Mouse (Mus musculus) limb, embryonic 13.5 days (tissue): ENCODE data around the gene Stk11. TPM values are rescaled to one million over a fixed set of nuclear protein-coding genes. Genes with fewer than 3 reads are reported as not detected.
A peak's percentile ranks its signal among the peaks of the same experiment; 100 is the strongest.

Source experiments
- ATAC-seq: fragments of 200-750 bp; cut with Nextera tagmentation; 2 replicates; pipeline ENCODE4 v1.8.0; 2017; ENCODE audit warnings: low read depth, moderate number of reproducible peaks, moderate TSS enrichment; ENCODE audit not compliant: low FRiP score
- H3K27ac ChIP-seq: fragments of 300-500 bp; sonication (generic); 2 replicates; pipeline ENCODE4 v1.5.1; 2015; ENCODE audit warnings: inconsistent platforms, mild to moderate bottlenecking, moderate library complexity
- H3K27me3 ChIP-seq: fragments of 300-500 bp; sonication (generic); 2 replicates; pipeline ENCODE4 v1.6.1; 2015; ENCODE audit warnings: mild to moderate bottlenecking, inconsistent platforms
- H3K36me3 ChIP-seq: fragments of 300-500 bp; sonication (generic); 2 replicates; pipeline ENCODE4 v1.6.1; 2015; ENCODE audit warnings: inconsistent platforms, mild to moderate bottlenecking, moderate library complexity
- H3K4me1 ChIP-seq: fragments of 300-500 bp; sonication (generic); 2 replicates; pipeline ENCODE4 v1.6.1; 2015; ENCODE audit warnings: inconsistent platforms
- H3K4me2 ChIP-seq: fragments of 300-500 bp; sonication (generic); replicated peaks from 2 replicates; pipeline ENCODE4 v1.6.1; 2015; ENCODE audit warnings: inconsistent platforms, mild to moderate bottlenecking, moderate library complexity
- H3K4me3 ChIP-seq: fragments of 300-500 bp; sonication (generic); 2 replicates; pipeline ENCODE4 v1.5.1; 2015; ENCODE audit warnings: moderate library complexity, mild to moderate bottlenecking, inconsistent platforms
- H3K9ac ChIP-seq: fragments of 300-500 bp; sonication (generic); 2 replicates; pipeline ENCODE4 v1.6.1; 2015; ENCODE audit warnings: mild to moderate bottlenecking, inconsistent platforms
- H3K9me3 ChIP-seq: fragments of 300-500 bp; sonication (generic); 2 replicates; pipeline ENCODE4 v1.6.1; 2016; ENCODE audit warnings: inconsistent platforms
- WGBS: fragments of 180-500 bp; shearing (Covaris S2); methylation state at CpG from one replicate; pipeline ENCODE4 v1.1.7; 2015; 5-methylcytosine and 5-hydroxymethylcytosine counted together
- polyA plus RNA-seq: library from polyadenylated mRNA; unstranded; fragments of >200 nt; fragmentation: Nextera tagmentation; extraction: Ambion mirVana; gene quantifications from 2 replicates; pipeline ENCODE4 v1.2.1, GENCODE M21; 2015

Stk11 gene
- polyA plus RNA-seq, 1 experiment from 2014 or later = 17.4 TPM

DNA sequence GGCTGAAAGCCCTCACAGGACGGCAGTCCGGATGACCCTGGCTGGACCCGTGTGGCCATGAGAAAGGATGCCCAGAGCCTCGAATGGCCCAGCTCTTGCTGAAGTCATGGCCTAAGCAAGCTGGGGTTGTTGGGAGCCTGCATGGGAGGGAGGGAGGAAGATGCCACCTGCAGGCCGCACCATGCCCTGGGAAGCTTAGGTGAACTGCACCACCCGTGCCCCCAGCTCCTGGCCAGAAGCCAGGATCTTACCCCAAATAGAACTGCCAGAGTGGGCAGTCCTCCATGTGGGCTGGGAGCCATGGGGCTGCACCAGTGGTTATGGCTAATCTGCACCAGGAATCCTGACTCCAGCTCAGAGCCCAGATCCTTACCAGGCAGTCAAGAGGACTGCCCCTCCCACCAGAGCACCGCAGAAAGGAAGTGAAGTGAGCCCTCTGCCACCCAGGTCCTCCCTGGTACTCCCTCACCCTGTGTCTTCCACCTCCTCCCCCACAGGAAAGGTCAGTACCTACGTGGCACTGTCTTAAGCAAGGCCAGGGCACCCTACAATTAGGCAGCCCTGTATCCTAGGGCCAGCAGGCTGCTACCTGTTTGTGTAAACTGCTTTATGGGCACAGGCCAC lies 17.7 kb downstream of the Stk11 start:
- Histone ChIP-seq H3K4me1 (peaks cover 41% of the 10 kb centered on the region), H3K4me3 (no peak overlapping the region), H3K36me3 (peaks cover 76% of the 10 kb centered on the region), H3K9ac (no peak overlapping the region), H3K4me2 (no peak overlapping the region), H3K9me3 (0 out of 2 replicates have a peak, but pooled peaks cover 5% of the 10 kb centered on the region), H3K27ac (no peak overlapping the region), H3K27me3 (peaks cover 48% of the 10 kb centered on the region)
- WGBS = 79% methylated on average over 8 of the region's 8 CpGs
- no peak for ATAC-seq

DNA sequence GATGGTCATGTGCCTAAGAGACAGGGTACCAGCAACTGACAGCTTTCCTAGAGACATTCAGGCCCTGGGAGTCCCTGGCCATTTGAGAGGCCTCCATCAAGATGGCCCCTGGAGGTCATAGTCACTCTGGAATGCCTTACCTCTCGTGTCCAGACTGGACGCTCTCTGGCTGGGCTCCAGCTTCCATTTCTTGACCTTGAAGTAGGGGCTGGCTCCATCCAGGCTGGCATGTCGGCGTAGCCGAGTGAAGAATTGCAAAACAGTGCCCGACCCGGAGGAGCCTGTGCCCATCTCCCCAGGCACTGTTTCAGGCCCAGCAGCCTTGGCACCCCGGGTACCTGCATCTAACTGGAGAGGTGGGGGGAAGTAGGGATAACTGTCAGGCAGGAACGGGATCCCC lies 18.8 kb downstream of the Stk11 start:
- ATAC-seq = no peak
- H3K36me3 ChIP-seq = peaks cover 66% of the 10 kb centered on the region
- H3K9me3 ChIP-seq = 0 out of 2 replicates have a peak, but pooled peaks cover 5% of the 10 kb centered on the region
- H3K9ac ChIP-seq = no peak overlapping the region
- peaks cover 48% of the 10 kb centered on the region for H3K4me1 ChIP-seq
- WGBS = 86% methylated on average over 9 of the region's 9 CpGs
- H3K27ac ChIP-seq = no peak overlapping the region
- H3K4me2 ChIP-seq = no peak overlapping the region
- no peak overlapping the region for H3K4me3 ChIP-seq
- peaks cover 53% of the 10 kb centered on the region for H3K27me3 ChIP-seq

DNA sequence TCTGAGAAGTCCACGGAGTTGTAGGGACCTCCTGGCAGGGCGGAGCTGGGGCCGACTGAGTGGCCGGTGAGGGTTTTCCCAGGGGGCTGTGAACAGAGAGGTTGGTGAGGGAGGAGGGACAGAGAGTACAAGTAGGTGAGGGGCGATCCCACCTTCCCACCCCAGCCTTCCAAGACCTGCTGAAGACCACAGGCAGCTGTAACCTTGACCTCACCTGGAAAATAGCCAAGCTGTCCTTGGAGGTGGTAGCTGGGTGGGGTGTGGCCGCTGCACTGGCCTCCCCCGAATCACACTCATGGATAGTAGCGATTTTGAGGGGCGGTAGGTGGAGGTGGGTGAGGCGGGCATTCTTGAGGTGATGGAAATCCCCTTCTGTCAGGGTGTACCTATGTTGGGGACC lies 19.6 kb downstream of the Stk11 start:
- Histone ChIP-seq H3K9ac (no peak overlapping the region; the same call in 1 of the 2 replicates), H3K27ac (no peak overlapping the region), H3K27me3 (peaks cover 58% of the 10 kb centered on the region), H3K4me1 (peaks cover 51% of the 10 kb centered on the region), H3K4me2 (no peak overlapping the region), H3K4me3 (no peak overlapping the region), H3K9me3 (0 out of 2 replicates have a peak, but pooled peaks cover 5% of the 10 kb centered on the region), H3K36me3 (peaks cover 58% of the 10 kb centered on the region)
- WGBS = 81% methylated on average over 10 of the region's 10 CpGs
- ATAC-seq = no peak

DNA sequence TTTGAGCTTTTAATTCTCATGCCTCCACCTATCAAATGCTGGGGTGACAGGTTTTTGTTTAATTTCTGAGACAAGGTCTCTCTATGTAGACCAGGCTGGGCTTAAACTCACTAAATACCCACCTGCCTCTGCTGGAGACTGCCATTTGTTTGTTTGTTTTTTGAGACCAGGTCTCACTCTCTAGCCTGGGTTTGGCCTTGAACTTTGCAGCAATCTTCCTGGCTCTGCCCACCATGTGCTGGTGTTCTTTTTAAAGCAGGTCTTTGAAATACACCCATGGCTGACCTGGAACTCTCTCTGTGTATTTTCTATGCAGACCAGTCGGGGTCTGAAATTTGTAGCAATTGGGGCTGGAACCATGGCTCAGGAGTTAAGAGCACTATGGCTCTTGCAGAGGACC lies 20.0 kb downstream of the Stk11 start:
- peaks cover 61% of the 10 kb centered on the region for H3K27me3 ChIP-seq
- no peak for ATAC-seq
- peaks cover 51% of the 10 kb centered on the region for H3K4me1 ChIP-seq
- H3K4me3 ChIP-seq = no peak overlapping the region
- no peak overlapping the region for H3K4me2 ChIP-seq
- no peak overlapping the region for H3K9ac ChIP-seq
- WGBS = 89% methylated on average over 1 of the region's 1 CpGs
- H3K36me3 ChIP-seq = peaks cover 53% of the 10 kb centered on the region
- no peak overlapping the region for H3K27ac ChIP-seq
- H3K9me3 ChIP-seq = 0 out of 2 replicates have a peak, but pooled peaks cover 5% of the 10 kb centered on the region

DNA sequence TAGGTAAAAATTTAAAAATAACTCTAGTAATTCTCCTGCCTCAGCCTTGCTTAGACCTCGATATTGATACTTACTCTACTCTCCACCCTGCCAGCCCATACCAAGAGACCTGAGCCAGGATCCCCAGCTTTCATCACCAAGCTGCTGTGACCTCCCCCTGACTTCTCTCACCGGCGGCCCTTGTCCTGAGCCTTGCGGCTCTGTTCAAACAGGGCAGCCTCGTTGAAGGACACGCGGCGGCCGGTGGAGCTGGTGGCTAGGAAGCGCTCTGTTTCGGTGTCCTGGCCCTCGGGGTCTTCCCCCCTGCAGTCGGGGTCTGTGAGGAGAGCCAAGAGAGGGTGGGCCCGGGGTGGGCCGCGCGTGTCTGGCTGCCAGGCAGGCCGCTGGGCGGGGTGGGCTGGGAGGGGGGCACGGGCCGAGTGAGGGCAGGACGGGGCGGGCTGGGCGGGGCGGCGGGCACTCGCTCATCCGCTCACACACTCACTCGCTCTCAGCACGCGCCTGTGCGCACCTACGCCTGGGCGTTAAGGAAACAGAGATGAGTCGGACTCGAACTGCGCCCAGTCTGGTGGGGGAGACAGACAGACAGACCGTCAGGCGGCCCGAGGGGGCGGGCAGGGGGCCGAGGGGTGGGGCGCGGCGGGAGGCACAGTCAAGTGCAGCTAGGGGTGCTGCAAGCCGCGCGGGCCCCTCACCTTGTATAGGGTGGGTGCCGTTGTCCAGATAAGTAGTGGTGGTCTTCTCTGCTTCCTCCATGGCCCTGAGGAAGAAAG lies 20.8 kb downstream of the Stk11 start:
- Histone ChIP-seq H3K4me2 (peak overlapping the region; percentile 99), H3K36me3 (peaks cover 46% of the 10 kb centered on the region), H3K4me1 (peaks cover 52% of the 10 kb centered on the region), H3K9me3 (0 out of 2 replicates have a peak, but pooled peaks cover 5% of the 10 kb centered on the region), H3K27ac (no peak overlapping the region), H3K27me3 (peaks cover 54% of the 10 kb centered on the region), H3K4me3 (peak overlapping the region; percentile 62), H3K9ac (peak overlapping the region; percentile 82)
- WGBS = 16% methylated on average over 49 of the region's 49 CpGs
- ATAC-seq = no peak

DNA sequence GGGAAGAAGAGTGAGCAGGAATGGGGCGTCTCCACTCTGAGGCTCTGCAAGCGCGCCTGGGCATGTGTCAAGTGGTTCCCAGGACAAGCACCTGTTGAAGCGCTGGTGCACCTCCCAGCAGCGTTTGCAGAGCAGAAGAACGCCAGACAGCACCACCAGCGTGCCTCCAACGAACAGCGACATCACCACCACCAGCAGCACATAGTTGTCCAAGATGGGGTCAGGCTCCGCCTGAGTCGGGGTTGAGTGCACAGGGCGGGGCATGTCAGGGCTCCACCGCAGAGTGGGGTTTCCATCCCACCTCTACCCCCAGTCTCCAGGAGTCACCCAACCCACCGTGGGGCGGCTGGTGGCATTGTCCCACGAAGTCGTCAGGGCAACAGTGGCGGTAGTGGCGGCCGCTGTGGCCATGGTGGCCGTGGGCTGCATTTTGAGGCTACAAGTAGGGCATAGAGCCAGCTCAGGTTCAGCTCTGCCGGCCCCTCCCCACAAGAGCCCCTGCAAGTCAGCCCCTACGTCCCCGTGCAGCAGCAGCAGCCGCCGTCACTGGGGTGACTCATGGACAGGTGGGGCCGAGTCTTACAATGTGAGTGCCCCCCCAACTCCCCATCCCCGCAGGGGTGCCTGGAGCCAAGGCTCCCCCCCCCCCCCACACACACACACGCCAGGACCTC lies 21.5 kb downstream of the Stk11 start:
- 4% methylated on average over 27 of the region's 29 CpGs for WGBS
- H3K9me3 ChIP-seq = 0 out of 2 replicates have a peak, but pooled peaks cover 5% of the 10 kb centered on the region
- peaks cover 39% of the 10 kb centered on the region for H3K36me3 ChIP-seq
- H3K9ac ChIP-seq = peak overlapping the region; percentile 82
- no peak for ATAC-seq
- no peak overlapping the region for H3K27ac ChIP-seq
- H3K4me3 ChIP-seq = peak overlapping the region; percentile 62
- peaks cover 51% of the 10 kb centered on the region for H3K27me3 ChIP-seq
- H3K4me2 ChIP-seq = peak overlapping the region; percentile 99
- H3K4me1 ChIP-seq = peaks cover 51% of the 10 kb centered on the region

DNA sequence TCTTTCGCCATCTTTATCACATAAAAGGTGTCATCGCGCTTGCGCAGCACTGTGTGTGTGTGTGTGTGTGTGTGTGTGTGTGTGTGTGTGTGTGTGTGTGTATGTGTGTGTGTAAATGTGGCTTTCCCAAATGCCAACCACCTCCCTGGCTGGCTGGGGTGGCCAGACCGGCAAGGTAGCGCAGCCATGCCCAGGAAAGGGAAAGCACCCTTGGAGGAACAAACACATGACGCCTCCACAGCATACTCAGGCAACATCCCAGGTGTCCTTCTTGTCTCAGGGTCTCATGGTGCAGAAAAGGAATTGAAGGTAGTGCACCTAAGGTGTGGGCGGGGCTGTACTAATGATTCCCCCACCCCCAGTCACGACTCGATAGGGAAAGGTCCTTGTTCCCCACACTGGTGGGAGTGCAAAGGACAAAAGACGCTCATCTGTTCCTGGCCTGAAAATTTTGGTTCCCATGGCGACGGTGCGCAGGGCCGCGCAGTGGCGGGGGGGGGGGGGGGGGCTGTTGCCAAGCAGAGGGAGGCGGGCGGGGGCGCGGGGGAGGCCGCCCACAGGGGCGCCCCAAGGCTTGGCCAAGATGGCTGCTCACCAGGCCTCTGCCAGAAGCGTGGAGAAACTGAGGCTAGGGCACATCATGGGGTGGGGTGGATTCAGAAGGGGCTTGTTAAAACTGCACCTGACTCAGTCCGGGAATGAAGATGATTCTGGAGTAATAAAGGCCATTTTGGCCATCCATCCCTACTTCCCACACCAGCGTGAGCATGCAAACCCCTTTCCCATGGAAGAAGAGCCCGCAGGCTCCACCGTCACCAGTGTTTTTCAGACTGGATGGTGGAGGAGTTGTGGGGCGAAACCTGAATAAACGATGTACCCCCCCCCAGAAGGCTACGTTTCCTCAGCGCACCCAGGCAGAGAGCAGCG lies 22.3 kb downstream of the Stk11 start:
- Histone ChIP-seq H3K27me3 (peaks cover 49% of the 10 kb centered on the region), H3K9me3 (0 out of 2 replicates have a peak, but pooled peaks cover 5% of the 10 kb centered on the region), H3K4me3 (peak overlapping the region; percentile 62), H3K27ac (no peak overlapping the region; the same call in 1 of the 2 replicates), H3K9ac (peak overlapping the region; percentile 82), H3K36me3 (peaks cover 31% of the 10 kb centered on the region), H3K4me1 (peaks cover 54% of the 10 kb centered on the region), H3K4me2 (peak overlapping the region; percentile 99)
- ATAC-seq = no peak
- WGBS = 2% methylated on average over 24 of the region's 33 CpGs

DNA sequence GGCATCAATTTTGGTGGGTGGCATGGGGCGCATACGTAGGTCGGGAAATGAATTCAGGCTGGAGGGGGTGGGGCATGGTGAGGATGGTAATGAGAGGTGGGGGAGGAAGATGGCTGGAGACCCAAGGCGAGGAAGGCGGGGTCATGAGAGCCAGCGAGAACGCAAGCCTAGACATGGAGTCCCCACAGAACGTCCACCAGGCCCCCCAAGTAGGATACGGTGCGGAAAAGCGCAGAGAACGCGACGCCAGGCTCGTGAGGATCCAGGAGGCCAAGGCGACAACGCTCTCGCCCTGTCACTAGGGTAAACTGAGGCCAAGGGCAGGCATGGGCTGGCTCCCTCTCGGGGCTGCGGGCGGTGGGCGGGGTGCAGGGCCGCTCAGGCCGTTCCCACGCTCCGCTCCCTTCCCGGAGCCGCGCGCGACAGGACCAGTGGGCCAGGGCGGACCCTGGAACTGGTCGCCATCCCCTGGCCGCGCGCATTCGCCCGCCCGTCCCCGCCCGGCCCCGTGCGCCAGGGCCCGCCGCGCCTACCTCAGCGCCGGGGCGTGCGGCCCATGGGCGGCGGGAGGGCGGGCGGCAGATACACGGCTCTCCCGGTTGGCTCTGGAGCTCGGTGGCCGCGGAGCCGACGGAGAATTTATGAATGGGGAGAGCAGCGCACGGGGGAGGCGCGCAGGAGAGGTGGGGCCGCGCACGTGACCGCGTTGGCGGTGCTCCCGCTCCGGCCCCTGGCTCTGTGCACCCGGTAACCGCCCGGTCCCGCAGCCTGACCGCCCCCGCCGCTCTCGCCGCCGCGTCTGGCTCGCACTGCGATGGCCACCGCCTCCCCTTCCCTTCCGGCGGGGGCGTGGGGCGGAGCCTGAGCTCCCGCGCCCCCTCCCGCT lies 23.2 kb downstream of the Stk11 start, which contains the start of gene Atp5d:
TSS of gene Atp5d (plus strand) at position 80 of the 886 bp plus-strand sequence.
- peak; percentile 18; the same call in 1 of the 2 replicates for ATAC-seq
- H3K36me3 ChIP-seq = peaks cover 28% of the 10 kb centered on the region
- peak within 1 kb of the TSS; percentile 28; the same call in 1 of the 2 replicates for H3K27ac ChIP-seq
- peak within 1 kb of the TSS; percentile 82 for H3K9ac ChIP-seq
- peaks cover 49% of the 10 kb centered on the region for H3K27me3 ChIP-seq
- peaks cover 59% of the 10 kb centered on the region for H3K4me1 ChIP-seq
- H3K9me3 ChIP-seq = 0 out of 2 replicates have a peak, but pooled peaks cover 5% of the 10 kb centered on the region
- WGBS = under 1% methylated on average over 82 of the region's 94 CpGs
- H3K4me2 ChIP-seq = peak within 1 kb of the TSS; percentile 99
- peak within 1 kb of the TSS; percentile 62 for H3K4me3 ChIP-seq

DNA sequence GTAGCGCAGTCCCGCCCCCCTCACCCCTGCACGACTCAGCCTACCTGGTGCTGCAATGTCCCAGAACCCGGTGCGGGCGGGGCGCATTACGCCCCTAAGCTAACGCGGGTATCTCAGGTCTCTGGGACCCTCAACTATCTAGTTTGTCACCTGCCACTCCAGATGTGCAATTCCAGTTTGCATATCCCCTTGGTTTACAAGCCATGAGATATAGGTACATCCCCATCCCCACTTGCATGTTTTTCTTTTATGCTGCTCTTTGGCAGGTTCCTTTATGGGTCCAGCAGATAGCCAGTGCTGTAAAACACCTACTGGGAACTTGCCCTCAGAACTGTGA lies 23.8 kb downstream of the Stk11 start:
- Histone ChIP-seq H3K9me3 (0 out of 2 replicates have a peak, but pooled peaks cover 5% of the 10 kb centered on the region), H3K27ac (0 out of 2 replicates have a peak overlapping the region, but pooled peaks have one; percentile 28), H3K9ac (peak overlapping the region; percentile 82), H3K4me1 (peaks cover 61% of the 10 kb centered on the region), H3K36me3 (peaks cover 28% of the 10 kb centered on the region), H3K4me3 (peak overlapping the region; percentile 62), H3K27me3 (peaks cover 49% of the 10 kb centered on the region), H3K4me2 (peak overlapping the region; percentile 99)
- 1% methylated on average over 10 of the region's 10 CpGs for WGBS
- ATAC-seq = peak; percentile 3; the same call in 1 of the 2 replicates

DNA sequence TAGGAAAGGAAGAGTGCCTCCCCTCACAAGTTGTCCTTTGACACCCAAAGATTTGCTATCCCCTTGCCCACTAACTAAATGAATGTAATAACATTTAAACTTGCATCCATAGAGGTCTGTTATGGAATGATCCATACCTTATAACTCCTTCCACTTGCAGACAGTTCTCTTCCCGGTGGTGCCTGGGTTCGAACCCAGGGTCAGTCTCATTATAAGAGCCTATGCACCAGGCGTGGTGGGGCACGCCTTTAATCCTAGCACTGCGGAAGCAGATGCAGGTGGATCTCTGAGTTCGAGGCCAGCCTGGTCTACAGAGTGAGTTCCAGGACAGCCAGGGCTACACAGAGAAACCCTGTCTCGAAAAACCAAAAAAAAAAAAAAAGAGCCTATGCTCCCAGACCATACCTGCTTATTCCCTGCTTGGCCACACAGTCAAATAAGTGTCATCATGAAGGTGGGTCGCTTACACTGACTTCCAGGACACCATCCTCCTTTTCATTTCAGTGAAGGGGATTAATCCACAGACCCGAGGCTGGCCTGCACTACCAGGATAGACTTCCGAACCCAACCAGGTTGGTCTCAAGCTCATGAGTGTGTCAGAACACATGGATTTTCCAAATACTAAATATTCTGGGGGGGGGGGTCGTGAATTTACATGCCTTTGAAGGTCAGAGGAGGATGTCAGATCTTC lies 24.5 kb downstream of the Stk11 start:
- H3K9me3 ChIP-seq = 0 out of 2 replicates have a peak, but pooled peaks cover 5% of the 10 kb centered on the region
- H3K4me2 ChIP-seq = peak overlapping the region; percentile 99; the same call in 1 of the 2 replicates
- ATAC-seq = no peak
- peaks cover 45% of the 10 kb centered on the region for H3K27me3 ChIP-seq
- H3K27ac ChIP-seq = no peak overlapping the region
- 76% methylated on average over 11 of the region's 11 CpGs for WGBS
- 0 out of 2 replicates have a peak overlapping the region, but pooled peaks have one; percentile 81 for H3K4me3 ChIP-seq
- H3K4me1 ChIP-seq = peaks cover 64% of the 10 kb centered on the region
- H3K36me3 ChIP-seq = peaks cover 29% of the 10 kb centered on the region
- H3K9ac ChIP-seq = no peak overlapping the region
